Mouse (Mus musculus) MEL (cell line): ENCODE data around the gene Csgalnact2. TPM values are rescaled to one million over a fixed set of nuclear protein-coding genes. Genes with fewer than 3 reads are reported as not detected.

Experiments used
- DNase-seq: peaks from one replicate; pipeline ENCODE4 v3.0.0; 2011; ENCODE audit warnings: low read depth, low spot score
- H3K27ac ChIP-seq: 2 replicates; pipeline ENCODE4 v1.5.1; 2012; ENCODE audit warnings: low read depth, mild to moderate bottlenecking, control low read depth, low read length, moderate library complexity; ENCODE audit not compliant: control insufficient read depth
- H3K27me3 ChIP-seq, 2 experiments: fragments of 150-350 bp in 1 of 2; sonication (generic) in 1 of 2; 2 replicates each; pipeline ENCODE4 v1.6.1; 2012; ENCODE audit warnings: low read length in 2 of 2, mild to moderate bottlenecking in 2 of 2, improper control_type of control experiment in 1 of 2, moderate library complexity in 1 of 2; ENCODE audit not compliant: insufficient read depth in 2 of 2, control insufficient read depth in 1 of 2
- H3K36me3 ChIP-seq, 2 experiments: 2 replicates each; pipeline ENCODE4 v1.6.1; 2012 to 2014; ENCODE audit warnings: low read length in 2 of 2, improper control_type of control experiment in 1 of 2, inconsistent platforms in 1 of 2, mild to moderate bottlenecking in 1 of 2; ENCODE audit not compliant: insufficient read depth in 2 of 2, control insufficient read depth in 1 of 2
- H3K4me1 ChIP-seq, 2 experiments: fragments of 150-350 bp in 1 of 2; sonication (generic) in 1 of 2; 2 replicates each; pipeline ENCODE4 v1.6.1; 2012; ENCODE audit warnings: low read length in 2 of 2, improper control_type of control experiment in 1 of 2, mild to moderate bottlenecking in 1 of 2; ENCODE audit not compliant: insufficient read depth in 2 of 2, control insufficient read depth in 1 of 2
- H3K4me3 ChIP-seq, 2 experiments: fragments of 150-350 bp in 1 of 2; sonication (generic) in 1 of 2; 2 replicates each; pipeline ENCODE4 v1.5.1; 2012; ENCODE audit warnings: low read depth in 2 of 2, low read length in 2 of 2, mild to moderate bottlenecking in 2 of 2, moderate library complexity in 2 of 2, control low read depth in 1 of 2, improper control_type of control experiment in 1 of 2; ENCODE audit not compliant: control insufficient read depth in 1 of 2, insufficient read depth in 1 of 2
- H3K79me2 ChIP-seq: 2 replicates; pipeline ENCODE4 v1.6.1; 2012; ENCODE audit warnings: mild to moderate bottlenecking, low read length, moderate library complexity; ENCODE audit not compliant: control insufficient read depth, poor library complexity, insufficient read depth
- H3K9ac ChIP-seq: 2 replicates; pipeline ENCODE4 v1.6.1; 2012; ENCODE audit warnings: low read depth, mild to moderate bottlenecking, control low read depth, low read length, moderate library complexity; ENCODE audit not compliant: control insufficient read depth, poor library complexity, severe bottlenecking
- H3K9me3 ChIP-seq: fragments of 150-350 bp; sonication (generic); replicated peaks from 2 replicates; pipeline ENCODE4 v1.6.1; 2012; ENCODE audit warnings: mild to moderate bottlenecking, low read length, improper control_type of control experiment, moderate library complexity; ENCODE audit not compliant: insufficient read depth
- BHLHE40 ChIP-seq: IDR thresholded peaks from 2 replicates; pipeline ENCODE4 v1.6.1; 2012; ENCODE audit warnings: low read depth, mild to moderate bottlenecking, inconsistent platforms, low read length, improper control_type of control experiment, borderline replicate concordance
- CHD1 ChIP-seq: IDR thresholded peaks from 2 replicates; pipeline ENCODE4 v1.6.1; 2012; ENCODE audit warnings: low read depth, mild to moderate bottlenecking, inconsistent platforms, low read length, improper control_type of control experiment
- E2F4 ChIP-seq: IDR thresholded peaks from 2 replicates; pipeline ENCODE4 v1.6.1; 2011; ENCODE audit warnings: low read depth, low read length, improper control_type of control experiment, borderline replicate concordance
- ELF1 ChIP-seq: IDR thresholded peaks from 2 replicates; pipeline ENCODE4 v1.6.1; 2014; ENCODE audit warnings: low read depth, mild to moderate bottlenecking, inconsistent platforms, low read length, improper control_type of control experiment, moderate library complexity
- ETS1 ChIP-seq: IDR thresholded peaks from 2 replicates; pipeline ENCODE4 v1.6.1; 2012; ENCODE audit warnings: low read depth, mild to moderate bottlenecking, inconsistent platforms, low read length, improper control_type of control experiment, moderate library complexity
- GABPA ChIP-seq: IDR thresholded peaks from 2 replicates; pipeline ENCODE4 v1.6.1; 2012; ENCODE audit warnings: low read depth, mild to moderate bottlenecking, inconsistent platforms, low read length, improper control_type of control experiment, moderate library complexity
- GATA1 ChIP-seq: IDR thresholded peaks from 2 replicates; pipeline ENCODE4 v1.6.1; 2011; ENCODE audit warnings: low read depth, low read length, improper control_type of control experiment
- KAT2A ChIP-seq: conservative IDR thresholded peaks from 2 replicates; pipeline ENCODE4 v1.6.1; 2012; ENCODE audit warnings: low read depth, low read length, improper control_type of control experiment, inconsistent platforms
- MAFK ChIP-seq: IDR thresholded peaks from 2 replicates; pipeline ENCODE4 v1.6.1; 2011; ENCODE audit warnings: low read depth, mild to moderate bottlenecking, low read length, improper control_type of control experiment, borderline replicate concordance
- MAX ChIP-seq: IDR thresholded peaks from 2 replicates; pipeline ENCODE4 v1.6.1; 2011; ENCODE audit warnings: low read length, improper control_type of control experiment
- MAZ ChIP-seq: IDR thresholded peaks from 2 replicates; pipeline ENCODE4 v1.6.1; 2012; ENCODE audit warnings: low read depth, mild to moderate bottlenecking, inconsistent platforms, low read length, improper control_type of control experiment
- MEF2A ChIP-seq: IDR thresholded peaks from 2 replicates; pipeline ENCODE4 v1.6.1; 2014; ENCODE audit warnings: low read depth, mild to moderate bottlenecking, inconsistent platforms, low read length, improper control_type of control experiment; ENCODE audit not compliant: poor library complexity, insufficient replicate concordance, severe bottlenecking; ENCODE audit errors: extremely low read depth
- MXI1 ChIP-seq: IDR thresholded peaks from 2 replicates; pipeline ENCODE4 v1.6.1; 2011; ENCODE audit warnings: mild to moderate bottlenecking, low read depth, low read length, improper control_type of control experiment
- MYB ChIP-seq: IDR thresholded peaks from 2 replicates; pipeline ENCODE4 v1.6.1; 2011; ENCODE audit warnings: mild to moderate bottlenecking, low read depth, low read length, improper control_type of control experiment
- MYC ChIP-seq: IDR thresholded peaks from 2 replicates; pipeline ENCODE4 v1.6.1; 2011; ENCODE audit warnings: low read depth, mild to moderate bottlenecking, low read length, improper control_type of control experiment, moderate library complexity
- NELFE ChIP-seq: IDR thresholded peaks from 2 replicates; pipeline ENCODE4 v1.6.1; 2011; ENCODE audit warnings: low read depth, low read length, improper control_type of control experiment
- NRF1 ChIP-seq: IDR thresholded peaks from 2 replicates; pipeline ENCODE4 v1.6.1; 2014; ENCODE audit warnings: low read depth, mild to moderate bottlenecking, inconsistent platforms, low read length, improper control_type of control experiment, moderate library complexity; ENCODE audit not compliant: poor library complexity, insufficient read depth, severe bottlenecking
- POLR2A ChIP-seq, 2 experiments: IDR thresholded peaks; 2 replicates each; pipeline ENCODE4 v1.6.1; 2011 to 2012; ENCODE audit warnings: low read length in 2 of 2, mild to moderate bottlenecking in 2 of 2, control low read depth in 1 of 2, improper control_type of control experiment in 1 of 2, low read depth in 1 of 2, moderate library complexity in 1 of 2; ENCODE audit not compliant: control insufficient read depth in 1 of 2, insufficient read depth in 1 of 2, poor library complexity in 1 of 2
- POLR2AphosphoS2 ChIP-seq: IDR thresholded peaks from 2 replicates; pipeline ENCODE4 v1.6.1; 2011; ENCODE audit warnings: low read length, improper control_type of control experiment
- POLR2AphosphoS5 ChIP-seq: IDR thresholded peaks from 2 replicates; pipeline ENCODE4 v1.6.1; 2012; ENCODE audit warnings: low read depth, borderline replicate concordance, mild to moderate bottlenecking, inconsistent platforms, low read length, moderate library complexity, mixed read lengths
- RAD21 ChIP-seq: IDR thresholded peaks from 2 replicates; pipeline ENCODE4 v1.6.1; 2011; ENCODE audit warnings: mild to moderate bottlenecking, low read depth, low read length, improper control_type of control experiment
- RCOR1 ChIP-seq: IDR thresholded peaks from 2 replicates; pipeline ENCODE4 v1.6.1; 2012; ENCODE audit warnings: low read depth, mild to moderate bottlenecking, inconsistent platforms, low read length, improper control_type of control experiment
- SIN3A ChIP-seq: IDR thresholded peaks from 2 replicates; pipeline ENCODE4 v1.6.1; 2012; ENCODE audit warnings: low read length, improper control_type of control experiment, inconsistent platforms
- SMC3 ChIP-seq: IDR thresholded peaks from 2 replicates; pipeline ENCODE4 v1.6.1; 2011; ENCODE audit warnings: low read depth, low read length, improper control_type of control experiment
- TBP ChIP-seq: IDR thresholded peaks from 2 replicates; pipeline ENCODE4 v1.8.0; 2011; ENCODE audit warnings: low read depth, low read length, improper control_type of control experiment
- TCF12 ChIP-seq: IDR thresholded peaks from 2 replicates; pipeline ENCODE4 v1.6.1; 2014; ENCODE audit warnings: low read depth, mild to moderate bottlenecking, inconsistent platforms, low read length, improper control_type of control experiment, moderate library complexity
- USF1 ChIP-seq: IDR thresholded peaks from 2 replicates; pipeline ENCODE4 v1.6.1; 2014; ENCODE audit warnings: low read depth, mild to moderate bottlenecking, inconsistent platforms, low read length, improper control_type of control experiment, moderate library complexity
- USF2 ChIP-seq, 2 experiments: IDR thresholded peaks; 2 replicates each; pipeline ENCODE4 v1.6.1; 2011 to 2012; ENCODE audit warnings: improper control_type of control experiment in 2 of 2, low read length in 2 of 2, borderline replicate concordance in 1 of 2, inconsistent platforms in 1 of 2, low read depth in 1 of 2, mild to moderate bottlenecking in 1 of 2; ENCODE audit not compliant: insufficient read depth in 1 of 2
- ZC3H11A ChIP-seq: IDR thresholded peaks from 2 replicates; pipeline ENCODE4 v1.6.1; 2012; ENCODE audit warnings: low read depth, mild to moderate bottlenecking, inconsistent platforms, low read length, improper control_type of control experiment
- ZMIZ1 ChIP-seq: IDR thresholded peaks from 2 replicates; pipeline ENCODE4 v1.6.1; 2012; ENCODE audit warnings: low read depth, mild to moderate bottlenecking, inconsistent platforms, low read length, improper control_type of control experiment, moderate library complexity
- polyA plus RNA-seq, 2 experiments: library from polyadenylated mRNA; stranded (reverse) in 1 of 2; unstranded in 1 of 2; fragments of >175 nt in 1 of 2; fragments of >200 nt in 1 of 2; gene quantifications; 2 replicates each; pipeline versions ENCODE4 v1.2.1 to v1.2.4; 2012; ENCODE audit warnings: low replicate concordance in 2 of 2, low read depth in 1 of 2; ENCODE audit not compliant: insufficient read length in 2 of 2, insufficient read depth in 1 of 2, missing spikeins in 1 of 2
- total RNA-seq: library from RNA; depleted of rRNA; stranded (reverse); fragments of 300-350 nt; gene quantifications from 2 replicates; pipeline ENCODE4 v1.2.3, GENCODE M21; 2012

The Csgalnact2 gene
- total and polyA plus RNA-seq, 3 experiments = 17.5 to 119 (median 22.4) TPM

DNA sequence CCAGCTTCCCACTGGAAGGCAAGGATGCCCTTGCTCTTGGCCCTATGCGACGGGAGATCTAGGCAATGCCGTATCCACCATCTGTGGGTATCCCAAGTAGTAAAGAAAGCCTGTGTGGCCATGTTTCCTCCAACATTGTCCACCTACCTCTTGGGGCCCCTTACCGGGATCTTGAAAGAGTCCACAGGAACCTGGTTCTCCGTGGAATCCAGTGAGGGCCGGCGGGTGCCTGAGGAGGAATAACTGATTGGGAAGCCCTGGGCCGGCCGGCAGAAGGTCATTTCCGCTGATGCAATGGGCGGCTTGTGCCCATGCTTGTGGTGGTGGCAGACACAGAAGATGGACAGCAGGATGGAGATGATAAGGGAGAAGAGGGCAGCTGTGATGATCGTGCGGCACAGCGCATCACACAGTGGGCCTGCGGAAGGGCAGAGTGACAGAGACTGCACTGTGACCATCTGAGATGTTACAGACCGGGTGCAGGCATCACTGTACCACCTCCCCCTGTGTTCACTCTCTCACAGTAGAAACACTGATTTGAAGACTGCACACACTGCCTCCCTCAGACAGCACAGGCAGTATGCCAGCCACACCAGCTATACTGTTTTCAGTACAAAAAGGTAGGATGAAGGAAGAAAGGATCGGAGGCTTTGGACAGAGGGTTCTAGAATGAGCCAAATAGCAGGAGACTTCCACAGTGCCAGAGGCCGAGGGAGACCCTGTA is 34.5 kb upstream of the Csgalnact2 start:
- DNase-seq = no peak
- no peaks in the 10 kb centered on the region for H3K36me3 ChIP-seq
- no peak overlapping the region for H3K4me3 ChIP-seq
- H3K27me3 ChIP-seq = no peaks in the 10 kb centered on the region
- no peak overlapping the region for H3K9ac ChIP-seq
- no peak for TF ChIP-seq MEF2A
- TF ChIP-seq NELFE = no peak
- no peak for TF ChIP-seq POLR2A (IDR thresholded peaks at IDR 0.05; ENCODE audit: control insufficient read depth in 1 of 2, insufficient read depth in 1 of 2, low read depth in 1 of 2, low read length in 2 of 2, poor library complexity in 1 of 2)
- no peak for TF ChIP-seq RAD21
- TF ChIP-seq MAFK = no peak
- no peak for TF ChIP-seq CHD1
- TF ChIP-seq ZC3H11A = no peak
- TF ChIP-seq POLR2AphosphoS5 = no peak
- no peak for TF ChIP-seq SIN3A
- TF ChIP-seq GATA1 = no peak
- no peak for TF ChIP-seq MXI1
- TF ChIP-seq POLR2AphosphoS2 = no peak
- TF ChIP-seq MYC = no peak
- no peak for TF ChIP-seq NRF1
- TF ChIP-seq ETS1 = no peak
- TF ChIP-seq TCF12 = no peak
- no peak for TF ChIP-seq SMC3
- TF ChIP-seq E2F4 = no peak
- TF ChIP-seq KAT2A = no peak
- no peak for TF ChIP-seq ZMIZ1
- H3K4me1 ChIP-seq = no peaks in the 10 kb centered on the region
- H3K79me2 ChIP-seq = no peaks in the 10 kb centered on the region
- H3K9me3 ChIP-seq = no peaks in the 10 kb centered on the region
- no peak overlapping the region for H3K27ac ChIP-seq

- no peak overlapping the region for H3K9ac ChIP-seq
- no peaks in the 10 kb centered on the region for H3K27me3 ChIP-seq
- no peaks in the 10 kb centered on the region for H3K4me1 ChIP-seq
- no peaks in the 10 kb centered on the region for H3K9me3 ChIP-seq
- TF ChIP-seq RAD21 (no peak), BHLHE40 (no peak), E2F4 (no peak), NELFE (no peak), ETS1 (no peak), GABPA (no peak), RCOR1 (no peak), USF2 (IDR thresholded peaks at IDR 0.05; ENCODE audit: borderline replicate concordance in 1 of 2, insufficient read depth in 1 of 2, low read depth in 1 of 2, low read length in 2 of 2) (no peak), ELF1 (no peak), CHD1 (no peak), POLR2A (IDR thresholded peaks at IDR 0.05; ENCODE audit: control insufficient read depth in 1 of 2, insufficient read depth in 1 of 2, low read depth in 1 of 2, low read length in 2 of 2, poor library complexity in 1 of 2) (no peak), MAZ (no peak), MYB (no peak), SIN3A (no peak), USF1 (no peak), TBP (no peak), MYC (no peak), MAX (no peak)
- no peaks in the 10 kb centered on the region for H3K36me3 ChIP-seq
- H3K4me3 ChIP-seq = no peak overlapping the region
- DNase-seq = no peak
- H3K27ac ChIP-seq = no peak overlapping the region
- no peaks in the 10 kb centered on the region for H3K79me2 ChIP-seq
Observed at GRCm38 (mm10) chr6:118171386-118171785, 32.4 kb upstream of the Csgalnact2 start.
